Mouse (Mus musculus) thymus, adult 2 months (tissue): ENCODE data around the gene Gpr146. TPM values are rescaled to one million over a fixed set of nuclear protein-coding genes. Genes with fewer than 3 reads are reported as not detected.

Source experiments
- DNase-seq: peaks from one replicate; pipeline ENCODE4 v3.0.0; 2021
- H3K27ac ChIP-seq: fragments of 200-500 bp; 2 replicates; pipeline ENCODE4 v1.5.1; 2012; ENCODE audit warnings: low read length, control low read depth; ENCODE audit not compliant: control insufficient read depth, insufficient read depth
- H3K27me3 ChIP-seq: fragments of 200-500 bp; 2 replicates; pipeline ENCODE4 v1.6.1; 2012; ENCODE audit warnings: mild to moderate bottlenecking, low read length, moderate library complexity, mixed read lengths; ENCODE audit not compliant: control insufficient read depth, insufficient read depth
- H3K36me3 ChIP-seq: fragments of 200-500 bp; 2 replicates; pipeline ENCODE4 v1.6.1; 2012; ENCODE audit warnings: mild to moderate bottlenecking, low read length, moderate library complexity; ENCODE audit not compliant: control insufficient read depth, insufficient read depth
- H3K4me1 ChIP-seq: fragments of 200-500 bp; replicated peaks from 2 replicates; pipeline ENCODE4 v1.6.1; 2012; ENCODE audit warnings: low read length; ENCODE audit not compliant: control insufficient read depth, insufficient read depth
- H3K4me3 ChIP-seq: fragments of 200-500 bp; 2 replicates; pipeline ENCODE4 v1.5.1; 2012; ENCODE audit warnings: mild to moderate bottlenecking, low read length, control low read depth, moderate library complexity; ENCODE audit not compliant: control insufficient read depth, insufficient read depth
- CTCF ChIP-seq: fragments of 200-500 bp; IDR thresholded peaks from 2 replicates; pipeline ENCODE4 v1.5.1; 2012; ENCODE audit warnings: mild to moderate bottlenecking, control low read depth, low read length, moderate library complexity, borderline replicate concordance; ENCODE audit not compliant: control insufficient read depth, poor library complexity, insufficient read depth; ENCODE audit errors: extremely low read depth
- POLR2A ChIP-seq: fragments of 200-500 bp; IDR thresholded peaks from 2 replicates; pipeline ENCODE4 v1.6.1; 2012; ENCODE audit warnings: mild to moderate bottlenecking, low read length, control low read depth, moderate library complexity; ENCODE audit not compliant: control insufficient read depth, poor library complexity, insufficient read depth; ENCODE audit errors: extremely low read depth
- WGBS: fragments of 180-500 bp; shearing (Covaris S2); methylation state at CpG from one replicate; pipeline ENCODE4 v1.1.7; 2018; 5-methylcytosine and 5-hydroxymethylcytosine counted together
- polyA plus RNA-seq: library from polyadenylated mRNA; depleted of rRNA; stranded (reverse); fragments of >200 nt; gene quantifications from 2 replicates; pipeline ENCODE4 v1.2.3, GENCODE M21; 2012

The Gpr146 gene
- polyA plus RNA-seq, 1 experiment, result 40.1 TPM

DNA sequence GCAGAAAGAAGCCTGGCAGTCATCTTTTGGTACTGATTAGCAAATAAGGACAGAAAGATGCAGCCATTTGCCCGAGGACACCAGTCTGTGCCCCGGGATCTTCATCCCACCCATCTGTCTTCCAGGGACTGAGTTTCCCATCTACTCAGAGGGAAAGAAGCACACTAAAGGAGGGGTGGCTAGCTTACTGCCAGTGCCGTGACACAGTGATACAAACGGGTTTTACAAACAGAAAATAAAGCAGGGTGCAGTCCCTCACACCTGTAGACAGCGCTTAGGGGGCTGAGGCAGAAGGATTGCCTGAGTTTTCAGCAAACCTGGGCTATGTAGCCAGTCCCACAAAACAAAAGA, 32.2 kb upstream of the Gpr146 start:
- Histone ChIP-seq H3K27ac (no peak overlapping the region), H3K27me3 (no peaks in the 10 kb centered on the region), H3K4me3 (no peak overlapping the region), H3K4me1 (peaks cover 14% of the 10 kb centered on the region), H3K36me3 (peaks cover 10% of the 10 kb centered on the region)
- no peak for DNase-seq
- 15% methylated on average over 5 of the region's 5 CpGs for WGBS
- TF ChIP-seq CTCF (no peak), POLR2A (no peak)

DNA sequence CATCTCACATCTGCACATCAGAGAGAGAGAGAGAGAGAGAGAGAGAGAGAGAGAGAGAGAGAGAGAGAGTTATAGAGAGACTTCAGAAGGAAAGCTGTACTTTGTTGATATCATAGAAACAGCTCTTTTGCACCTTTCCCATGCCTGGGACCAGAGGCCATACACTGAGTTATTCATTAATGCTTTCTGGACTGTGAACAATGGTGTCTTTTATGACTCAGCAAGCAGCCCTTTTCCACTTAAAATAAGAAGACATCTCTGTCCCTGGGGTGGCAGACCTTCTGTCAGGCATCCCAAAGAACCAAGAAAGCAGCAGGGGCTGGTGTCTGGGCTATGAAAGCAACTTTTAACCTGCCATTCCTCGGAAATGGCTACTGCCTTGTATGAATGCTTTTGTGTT, 30.3 kb upstream of the Gpr146 start:
- DNase-seq, result no peak
- Histone ChIP-seq H3K36me3 (peaks cover under 1% of the 10 kb centered on the region; the same call in 1 of the 2 replicates), H3K27ac (no peak overlapping the region), H3K4me1 (peaks cover 14% of the 10 kb centered on the region), H3K27me3 (no peaks in the 10 kb centered on the region), H3K4me3 (no peak overlapping the region)
- no peak for TF ChIP-seq POLR2A
- TF ChIP-seq CTCF, result no peak
- 93% methylated on average over 1 of the region's 1 CpGs for WGBS

GRCm38 (mm10) chr5:139349713-139350112, 27.8 kb upstream of the Gpr146 start:
- H3K4me3 ChIP-seq, result no peak overlapping the region
- WGBS, result 87% methylated on average over 6 of the region's 6 CpGs
- TF ChIP-seq POLR2A (no peak), CTCF (no peak)
- H3K4me1 ChIP-seq, result 0 out of 2 replicates have a peak, but pooled peaks cover 3% of the 10 kb centered on the region
- no peaks in the 10 kb centered on the region for H3K27me3 ChIP-seq
- no peak overlapping the region for H3K27ac ChIP-seq
- DNase-seq, result no peak
- H3K36me3 ChIP-seq, result no peaks in the 10 kb centered on the region

DNA sequence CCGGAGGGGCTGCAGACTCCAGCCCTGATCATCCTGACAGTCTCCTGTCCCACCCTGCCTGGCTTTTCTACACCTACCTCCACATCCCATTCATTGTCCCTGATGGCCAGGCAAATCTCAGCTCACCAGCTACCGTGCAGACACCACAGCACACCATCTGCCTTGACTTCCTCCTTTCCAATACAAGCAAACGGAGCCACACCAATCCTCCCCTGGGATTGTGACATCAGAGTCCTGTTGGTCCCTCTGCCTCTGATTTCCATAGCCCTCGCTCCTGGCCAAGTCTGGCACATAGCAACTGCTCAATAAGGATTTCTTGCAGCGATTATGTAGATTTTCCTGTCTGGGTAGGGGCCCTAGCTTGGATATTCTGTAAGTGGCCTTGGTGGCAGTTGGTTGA, 26.4 kb upstream of the Gpr146 start, which contains the start of gene Cox19:
TSS of gene Cox19 (minus strand) at position 285 of the 400 bp plus-strand sequence.
- no peaks in the 10 kb centered on the region for H3K4me1 ChIP-seq
- DNase-seq, result no peak
- no peak within 1 kb of the TSS for H3K27ac ChIP-seq
- no peaks in the 10 kb centered on the region for H3K27me3 ChIP-seq
- H3K36me3 ChIP-seq, result no peaks in the 10 kb centered on the region
- TF ChIP-seq POLR2A (no peak), CTCF (no peak)
- no peak within 1 kb of the TSS for H3K4me3 ChIP-seq
- WGBS, result 68% methylated on average over 5 of the region's 5 CpGs

DNA sequence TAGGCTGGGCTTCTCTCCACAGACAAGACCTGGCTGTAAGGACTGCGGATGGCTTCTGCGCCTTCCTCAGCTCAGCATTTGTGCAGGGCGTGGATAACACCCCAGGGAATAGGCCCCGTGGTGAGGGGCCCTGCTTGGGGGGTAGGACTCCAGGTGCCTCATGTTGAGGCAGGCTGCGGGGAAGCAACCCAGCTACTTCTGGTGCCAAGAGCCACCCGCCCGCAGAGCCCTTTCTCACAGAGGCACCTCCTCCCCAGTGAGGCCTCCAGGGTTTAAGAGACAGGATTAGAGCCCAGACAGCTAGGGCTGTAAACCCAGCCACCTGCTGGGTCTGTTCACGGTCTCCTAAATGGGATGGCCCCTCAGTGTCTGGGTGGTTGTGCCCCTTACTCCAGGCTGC, 25.9 kb upstream of the Gpr146 start:
- 62% methylated on average over 8 of the region's 8 CpGs for WGBS
- Histone ChIP-seq H3K36me3 (no peaks in the 10 kb centered on the region), H3K4me1 (no peaks in the 10 kb centered on the region), H3K4me3 (no peak overlapping the region), H3K27me3 (no peaks in the 10 kb centered on the region), H3K27ac (no peak overlapping the region)
- TF ChIP-seq CTCF, result no peak
- TF ChIP-seq POLR2A, result no peak
- no peak for DNase-seq

DNA sequence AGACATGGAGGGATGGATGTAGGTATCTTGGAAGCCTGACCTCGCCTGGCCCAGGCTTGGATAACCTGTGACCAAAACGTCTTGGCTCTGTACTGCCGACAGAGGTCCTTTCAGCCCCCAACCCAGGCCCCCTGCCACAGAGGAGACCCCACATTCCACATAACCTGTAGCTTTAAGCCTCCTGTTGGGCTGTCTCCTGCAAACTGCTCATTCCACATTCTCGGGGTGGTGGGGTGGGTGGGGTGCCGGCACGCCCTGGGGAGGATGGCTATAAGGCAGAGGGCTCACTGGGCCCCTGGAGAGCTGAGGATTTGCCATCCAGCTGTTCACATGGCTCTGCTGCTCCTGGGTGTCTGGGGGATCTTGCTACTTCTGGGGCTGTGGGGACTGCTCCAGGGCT, 25.2 kb upstream of the Gpr146 start, which contains the start of gene Cyp2w1:
TSS of gene Cyp2w1 (plus strand) at position 301 of the 400 bp plus-strand sequence.
- no peak for DNase-seq
- WGBS, result 91% methylated on average over 6 of the region's 6 CpGs
- no peak within 1 kb of the TSS for H3K4me3 ChIP-seq
- TF ChIP-seq POLR2A, result no peak
- no peak for TF ChIP-seq CTCF
- H3K4me1 ChIP-seq, result no peaks in the 10 kb centered on the region
- no peaks in the 10 kb centered on the region for H3K27me3 ChIP-seq
- H3K36me3 ChIP-seq, result no peaks in the 10 kb centered on the region
- H3K27ac ChIP-seq, result no peak within 1 kb of the TSS

DNA sequence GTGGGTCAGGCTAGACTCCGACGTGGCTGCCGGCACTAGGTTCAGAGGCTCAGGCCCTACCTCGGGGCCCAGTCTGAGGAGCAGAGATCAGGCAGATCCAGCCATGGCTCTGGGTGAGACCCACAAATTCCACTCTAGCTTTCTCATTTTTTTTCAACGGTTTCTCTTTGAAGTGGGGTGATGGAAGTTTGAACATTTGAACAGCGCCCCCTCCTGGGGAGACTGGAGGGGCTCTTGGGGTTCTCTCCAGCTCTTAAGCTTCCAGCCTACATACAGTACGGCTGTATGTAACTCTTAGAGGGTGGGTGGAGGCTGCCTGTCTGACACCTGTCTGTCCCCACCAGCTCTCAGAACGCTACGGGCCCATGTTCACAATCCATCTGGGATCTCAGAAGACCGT, 24.0 kb upstream of the Gpr146 start:
- Histone ChIP-seq H3K36me3 (no peaks in the 10 kb centered on the region), H3K27me3 (no peaks in the 10 kb centered on the region), H3K4me3 (no peak overlapping the region), H3K27ac (no peak overlapping the region), H3K4me1 (no peaks in the 10 kb centered on the region)
- DNase-seq, result peak; percentile 42
- TF ChIP-seq CTCF (no peak), POLR2A (no peak)
- 61% methylated on average over 10 of the region's 10 CpGs for WGBS
